Mouse (Mus musculus) brain, embryonic 14.5 days (tissue): ENCODE measurements around the gene Cngb1.

Experiments used
- CTCF ChIP-seq: fragments of 200-500 bp; IDR thresholded peaks from 2 replicates; pipeline ENCODE4 v1.5.1; 2012; ENCODE audit warnings: inconsistent platforms, mild to moderate bottlenecking, moderate library complexity, borderline replicate concordance; ENCODE audit not compliant: insufficient read depth, insufficient read length; ENCODE audit errors: extremely low read depth
- POLR2A ChIP-seq: fragments of 200-500 bp; IDR thresholded peaks from 2 replicates; pipeline ENCODE4 v1.6.1; 2012; ENCODE audit warnings: mild to moderate bottlenecking, inconsistent platforms, borderline replicate concordance; ENCODE audit not compliant: poor library complexity, insufficient read depth, insufficient read length, severe bottlenecking; ENCODE audit errors: extremely low read depth

DNA sequence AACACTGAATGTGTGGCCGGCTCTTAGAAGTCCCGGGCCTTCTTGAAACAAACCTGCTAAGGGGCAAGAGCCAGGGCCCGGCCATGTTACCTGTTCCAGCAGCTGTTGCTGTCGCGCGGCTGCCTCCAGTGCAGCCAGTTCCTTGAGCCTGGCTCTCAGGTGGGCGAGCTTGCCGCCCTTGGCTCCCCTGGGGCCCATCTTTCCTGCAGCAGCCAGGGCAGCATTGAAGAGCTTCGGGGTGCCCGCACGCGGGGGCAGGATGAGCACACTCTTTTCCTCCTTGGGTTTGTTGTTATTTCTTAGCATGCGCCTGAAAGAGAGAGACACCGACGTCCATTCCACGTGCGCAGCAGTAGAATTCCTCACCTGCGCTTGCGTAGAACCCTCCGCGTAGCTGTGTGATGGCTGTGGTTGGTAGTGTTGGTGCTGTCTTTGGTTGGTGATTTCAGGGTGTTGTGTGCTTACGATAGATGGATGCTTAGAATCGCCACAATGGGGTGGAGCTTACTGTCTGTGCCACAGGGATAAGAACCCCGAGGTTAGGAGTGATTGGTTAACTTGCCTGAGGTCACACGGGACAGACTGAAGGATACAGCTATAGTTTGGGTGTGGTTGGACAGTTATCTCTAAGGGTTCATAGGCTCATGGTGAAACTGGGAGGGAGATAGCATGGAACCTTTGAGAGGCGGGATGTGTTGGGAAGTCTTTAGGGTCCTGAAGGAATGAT, 64.1 kb downstream of the Cngb1 start:
- no peak for TF ChIP-seq POLR2A
- no peak for TF ChIP-seq CTCF
